Mouse (Mus musculus): ENCODE results near the gene Hoxc12.

Gene Hoxc12

GRCm38 (mm10) chr15:102936279-102936972 is at the start of gene Hoxc12:
Gene Hoxc12, plus strand, starts transcription at chr15:102936757.
- DNase-seq (ENCODE audit: low spot score), result no peak

- no peak for DNase-seq (ENCODE audit: low spot score)
Measured at GRCm38 (mm10) chr15:102895115-102895514, 41.4 kb upstream of the Hoxc12 start.

- no peak for DNase-seq (ENCODE audit: low spot score)
Measured at GRCm38 (mm10) chr15:102904946-102905345, 31.6 kb upstream of the Hoxc12 start.

- no peak for DNase-seq (ENCODE audit: low spot score)
Measured at GRCm38 (mm10) chr15:102909536-102909935, 27.0 kb upstream of the Hoxc12 start.

GRCm38 (mm10) chr15:102910038-102910437 is 26.5 kb upstream of the Hoxc12 start:
- DNase-seq (ENCODE audit: low spot score), result no peak

GRCm38 (mm10) chr15:102910496-102911095 is 26.0 kb upstream of the Hoxc12 start:
- no peak for DNase-seq (ENCODE audit: low spot score)

- DNase-seq (ENCODE audit: low spot score), result no peak
Measured at GRCm38 (mm10) chr15:102913038-102913585, 23.4 kb upstream of the Hoxc12 start.

- no peak for DNase-seq (ENCODE audit: low spot score)
Measured at GRCm38 (mm10) chr15:102917972-102918572, 18.5 kb upstream of the Hoxc12 start.

- DNase-seq (ENCODE audit: low spot score), result no peak
Measured at GRCm38 (mm10) chr15:102918611-102919265, 17.8 kb upstream of the Hoxc12 start.

GRCm38 (mm10) chr15:102919336-102920180 is 17.0 kb upstream of the Hoxc12 start:
- DNase-seq (ENCODE audit: low spot score), result no peak

- DNase-seq (ENCODE audit: low spot score), result peak; percentile 18
Measured at GRCm38 (mm10) chr15:102920619-102921018, 15.9 kb upstream of the Hoxc12 start.

GRCm38 (mm10) chr15:102921053-102922011 is 15.2 kb upstream of the Hoxc12 start, which contains the start of gene Hoxc13:
Gene Hoxc13, plus strand, starts transcription at chr15:102921103.
- no peak for DNase-seq (ENCODE audit: low spot score)

GRCm38 (mm10) chr15:102922012-102922362 is 14.6 kb upstream of the Hoxc12 start:
- no peak for DNase-seq (ENCODE audit: low spot score)

- no peak for DNase-seq (ENCODE audit: low spot score)
Measured at GRCm38 (mm10) chr15:102922636-102923500, 13.7 kb upstream of the Hoxc12 start.

GRCm38 (mm10) chr15:102927032-102927645 is 9.4 kb upstream of the Hoxc12 start:
- no peak for DNase-seq (ENCODE audit: low spot score)

GRCm38 (mm10) chr15:102931706-102932358 is 4.7 kb upstream of the Hoxc12 start:
- DNase-seq (ENCODE audit: low spot score), result no peak

GRCm38 (mm10) chr15:102934438-102934837 is 2.1 kb upstream of the Hoxc12 start:
- no peak for DNase-seq (ENCODE audit: low spot score)

GRCm38 (mm10) chr15:102934897-102935296 is 1.7 kb upstream of the Hoxc12 start:
- no peak for DNase-seq (ENCODE audit: low spot score)

Measured in ovary, adult 18-20 months (tissue).